Mouse (Mus musculus) 3134 (cell line): ENCODE measurements around the gene Arhgap40.

ENCODE experiments used
- DNase-seq: peaks from one replicate; pipeline ENCODE4 v3.0.0-alpha.2; 2011; ENCODE audit warnings: low spot score; ENCODE audit not compliant: insufficient read length; ENCODE audit errors: extremely low read depth

Arhgap40 gene

DNA sequence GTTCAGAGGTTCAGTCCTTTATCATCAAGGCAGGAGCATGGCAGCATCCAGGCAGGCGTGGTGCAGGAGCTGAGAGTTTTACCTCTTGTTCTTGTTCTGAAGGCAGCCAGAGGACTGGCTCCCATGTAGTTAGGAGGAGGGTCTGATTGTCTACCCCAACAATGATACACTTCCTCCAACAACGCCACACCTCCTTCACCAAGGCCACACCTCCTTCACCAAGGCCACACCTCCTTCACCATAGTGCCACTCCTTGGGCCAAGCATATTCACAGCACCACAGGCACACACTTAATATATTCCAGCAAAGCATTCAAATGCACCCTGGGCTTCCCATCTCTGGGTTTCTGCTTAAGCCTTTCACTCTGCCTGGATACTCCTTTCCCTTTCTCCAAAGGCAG is 32.7 kb downstream of the Arhgap40 start:
- DNase-seq: no peak

- DNase-seq: peak; percentile 66
Measured at GRCm38 (mm10) chr2:158546751-158547150, 34.2 kb downstream of the Arhgap40 start.

DNA sequence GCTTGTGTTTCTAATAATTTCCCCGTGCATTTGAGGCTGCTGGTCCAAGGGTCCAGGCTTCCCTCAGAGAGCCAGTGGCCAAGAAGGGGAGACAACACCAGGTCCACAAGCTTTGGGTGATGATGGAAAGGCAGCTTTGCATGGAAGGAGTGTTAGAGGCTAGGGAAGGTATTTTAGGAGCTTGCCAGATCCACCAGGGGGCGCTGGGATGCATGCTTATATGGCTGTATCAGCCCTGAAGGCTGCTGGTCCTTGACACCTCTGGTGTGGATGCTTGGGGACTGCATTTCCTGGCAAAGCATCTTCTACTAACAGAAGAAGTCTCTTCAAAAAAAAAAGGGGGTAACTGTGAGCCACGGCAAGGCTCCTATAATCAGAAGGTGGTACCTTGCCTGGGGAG is 37.5 kb downstream of the Arhgap40 start:
- no peak for DNase-seq

DNA sequence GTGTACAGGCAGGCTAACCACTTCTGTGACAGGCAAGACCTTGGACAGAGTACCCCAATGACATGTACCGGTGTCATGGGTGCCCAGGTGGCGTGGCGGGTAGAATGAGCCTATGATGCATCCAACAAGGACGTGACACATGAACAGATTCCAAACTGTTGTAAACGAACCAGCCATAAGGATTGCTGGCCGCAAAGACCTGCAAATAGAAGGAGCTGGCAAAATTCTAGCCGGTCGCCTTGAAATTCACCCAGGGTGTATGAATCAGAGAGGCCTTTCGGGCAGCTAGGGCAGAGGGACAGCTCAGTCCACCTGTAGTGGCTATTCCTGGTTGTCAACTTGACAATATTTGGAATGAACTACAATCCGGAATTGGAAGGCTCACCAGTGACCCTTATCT is 41.8 kb downstream of the Arhgap40 start:
- no peak for DNase-seq

DNA sequence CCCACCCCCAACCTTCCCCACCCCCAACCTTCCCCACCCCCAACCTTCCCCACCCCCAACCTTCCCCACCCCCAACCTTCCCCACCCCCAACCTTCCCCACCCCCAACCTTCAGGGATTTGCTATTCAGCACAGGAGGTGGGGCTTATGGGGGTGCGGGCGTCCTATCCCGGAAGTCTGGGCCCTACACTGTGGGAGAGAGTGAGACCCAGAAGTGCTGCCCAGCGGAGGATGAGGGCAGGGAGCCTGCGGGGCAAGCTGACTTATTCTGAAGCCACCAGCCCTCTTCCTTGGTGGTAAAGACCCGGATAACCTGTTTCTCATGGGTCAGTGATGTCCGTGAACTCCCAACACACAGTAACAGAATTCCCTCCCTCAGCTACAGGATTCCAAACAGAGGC is 42.7 kb downstream of the Arhgap40 start:
- DNase-seq: no peak

DNA sequence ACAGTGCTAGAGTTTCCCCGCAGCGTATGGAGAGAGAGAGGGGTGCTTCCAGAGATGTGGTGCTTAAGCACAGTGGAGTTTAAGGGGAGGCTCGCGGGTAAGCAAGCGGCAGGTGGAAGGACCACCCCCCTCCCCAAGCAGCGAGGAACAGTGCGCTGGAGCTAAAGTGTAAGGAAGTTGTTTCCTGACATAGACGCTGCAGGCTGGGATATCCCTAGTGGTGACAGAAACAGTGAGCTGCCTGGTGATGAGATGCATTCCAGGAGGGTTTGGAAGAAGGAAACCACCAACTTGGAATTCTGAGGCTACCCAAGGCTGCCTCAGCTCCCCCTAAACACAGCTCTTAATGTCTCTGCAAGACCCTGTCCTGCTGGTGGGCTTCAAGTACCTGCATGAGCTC is 43.2 kb downstream of the Arhgap40 start:
- DNase-seq: no peak

GRCm38 (mm10) chr2:158556225-158556624 is 43.6 kb downstream of the Arhgap40 start:
- DNase-seq: no peak

GRCm38 (mm10) chr2:158556750-158557149 is 44.2 kb downstream of the Arhgap40 start:
- DNase-seq: no peak

GRCm38 (mm10) chr2:158559945-158560344 is 47.3 kb downstream of the Arhgap40 start:
- no peak for DNase-seq

- no peak for DNase-seq
Measured at GRCm38 (mm10) chr2:158560801-158561200, 48.2 kb downstream of the Arhgap40 start.

DNA sequence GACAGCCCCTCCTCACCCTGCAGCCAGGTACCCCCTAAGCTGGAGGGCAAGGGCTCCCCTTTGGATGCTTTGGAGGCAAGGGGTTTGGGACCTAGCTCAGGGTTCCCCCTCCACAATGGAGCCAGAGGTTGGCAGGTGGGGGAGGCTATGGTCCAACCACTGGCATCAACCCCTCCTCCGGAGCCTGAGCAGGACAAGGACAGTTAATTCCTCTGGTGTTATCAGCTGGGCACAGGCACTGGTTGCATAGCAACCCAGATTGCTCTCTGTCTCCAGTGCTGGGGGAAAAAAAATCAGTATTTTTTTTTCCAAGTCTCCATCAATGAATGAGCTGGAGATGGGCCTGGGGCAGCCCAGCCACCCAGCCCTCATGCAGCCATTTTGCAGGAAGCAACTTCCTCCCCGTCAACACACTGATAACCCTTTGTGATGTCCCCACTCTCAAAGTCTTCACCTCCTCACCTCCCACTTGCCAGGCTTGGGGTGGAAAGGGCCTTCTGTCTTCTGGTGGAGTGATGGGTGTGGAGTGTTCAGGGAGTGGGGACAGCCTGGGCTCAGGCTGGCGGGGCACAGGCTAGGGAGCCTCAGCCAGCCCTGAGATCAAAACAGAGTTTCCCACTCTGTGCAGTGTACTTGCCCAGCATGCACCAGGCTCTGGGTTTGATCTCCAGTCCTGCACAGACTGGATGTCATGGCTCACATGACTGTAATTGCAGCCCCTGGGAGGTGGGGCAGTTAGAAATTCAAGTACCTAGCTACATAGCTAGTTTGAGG is 49.0 kb downstream of the Arhgap40 start:
- DNase-seq: no peak

GRCm38 (mm10) chr2:158570421-158571081 is 58.0 kb downstream of the Arhgap40 start:
- no peak for DNase-seq

DNA sequence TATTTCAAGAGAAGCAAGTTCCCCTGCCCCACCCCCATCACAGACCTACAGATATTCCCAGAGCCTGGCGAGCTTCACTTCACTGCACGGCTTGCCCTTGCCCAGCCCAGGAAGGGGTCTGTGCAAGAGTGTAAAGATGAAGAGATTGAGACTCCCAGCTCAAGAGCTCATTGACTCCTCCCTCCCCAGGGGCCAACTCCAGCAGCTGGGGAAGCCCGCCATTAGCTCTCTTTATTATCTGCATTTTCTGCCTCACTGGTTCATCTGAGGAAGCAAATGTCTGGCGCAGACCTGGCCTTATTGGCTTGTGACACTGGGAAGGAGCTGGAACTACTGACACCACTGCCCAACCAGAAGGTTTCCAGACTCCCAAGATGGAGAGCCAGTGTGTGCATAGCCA is 67.4 kb downstream of the Arhgap40 start:
- no peak for DNase-seq

- no peak for DNase-seq
Measured at GRCm38 (mm10) chr2:158584621-158585358, 72.2 kb downstream of the Arhgap40 start.

DNA sequence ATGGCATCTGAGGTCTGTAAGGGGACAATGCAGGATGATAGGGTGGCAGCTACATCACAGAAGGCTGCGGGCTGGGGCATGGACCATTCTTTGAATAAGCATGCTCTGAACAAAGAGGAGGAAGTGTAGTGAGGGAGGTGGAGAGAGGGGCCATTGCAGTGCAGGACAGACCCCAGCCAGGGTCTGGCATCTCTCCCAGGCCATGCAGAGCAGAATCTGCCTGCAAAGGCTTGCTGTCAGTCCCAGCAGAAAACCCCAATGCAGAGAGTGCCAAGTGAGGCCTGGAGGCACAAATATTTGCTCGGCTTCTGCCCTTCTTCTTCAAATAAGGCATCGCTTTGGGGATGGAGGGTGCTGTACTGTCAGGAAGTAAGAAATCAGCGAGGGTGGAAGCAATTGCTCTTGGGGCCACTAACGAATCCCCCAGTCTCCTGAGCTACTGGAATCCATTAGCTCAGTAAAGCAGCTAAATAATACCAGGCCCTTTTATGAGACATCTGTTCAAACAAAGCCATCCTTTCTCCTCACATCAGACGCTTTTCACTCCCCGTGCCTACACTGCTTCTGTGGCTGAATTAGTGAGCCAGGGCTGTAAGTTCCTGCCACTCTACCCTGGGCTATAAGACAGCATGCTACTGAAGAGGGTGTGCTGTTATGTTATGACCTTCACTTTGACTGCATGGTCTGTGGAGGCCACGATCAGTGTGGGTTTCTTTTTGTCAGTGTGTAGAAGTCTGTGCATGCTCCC is 76.1 kb downstream of the Arhgap40 start:
- no peak for DNase-seq

- no peak for DNase-seq
Measured at GRCm38 (mm10) chr2:158590495-158590894, 77.9 kb downstream of the Arhgap40 start.

- DNase-seq: no peak
Measured at GRCm38 (mm10) chr2:158591286-158591685, 78.7 kb downstream of the Arhgap40 start.

DNA sequence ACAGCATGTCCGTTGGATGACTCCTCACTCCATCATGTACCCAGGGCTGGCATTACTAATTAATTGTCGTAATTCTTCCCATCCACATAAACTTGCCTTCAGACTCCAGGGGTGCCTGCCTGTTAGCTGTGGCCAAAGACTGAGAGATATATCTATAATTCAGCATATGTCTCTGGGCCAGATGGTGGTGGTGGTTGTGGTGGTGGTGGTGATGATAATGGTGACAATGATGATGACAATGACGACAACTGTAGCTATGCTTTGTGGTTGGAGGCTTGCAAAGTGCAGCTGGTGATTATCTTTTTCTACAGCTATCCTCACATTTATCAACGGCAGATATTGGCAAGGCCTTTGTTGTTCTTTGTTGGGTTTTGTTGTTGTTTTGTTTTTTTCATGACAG is 80.8 kb downstream of the Arhgap40 start:
- no peak for DNase-seq

- no peak for DNase-seq
Measured at GRCm38 (mm10) chr2:158595103-158595502, 82.5 kb downstream of the Arhgap40 start.

- no peak for DNase-seq
Measured at GRCm38 (mm10) chr2:158595577-158595976, 83.0 kb downstream of the Arhgap40 start.

DNA sequence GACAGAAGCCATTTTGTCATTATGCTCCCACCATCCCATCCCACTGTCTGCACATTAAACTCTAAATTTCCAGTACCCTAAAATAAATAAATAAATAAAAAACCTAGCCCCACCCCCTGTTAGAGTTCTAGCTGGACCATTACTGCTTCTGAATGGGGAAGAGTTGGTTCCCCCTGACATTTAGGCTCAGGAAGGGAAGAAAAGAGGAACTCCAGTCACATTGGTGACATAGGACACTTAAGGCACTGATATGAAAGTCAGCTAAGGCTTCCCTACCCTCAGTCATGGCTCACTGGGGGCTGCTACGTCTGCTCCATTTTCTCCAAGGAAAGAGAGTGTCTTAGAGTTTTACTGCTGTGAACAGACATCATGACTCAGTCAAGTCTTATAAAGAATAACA is 84.2 kb downstream of the Arhgap40 start:
- DNase-seq: no peak
